Mouse (Mus musculus) forebrain, embryonic 10.5 days (tissue): Measurements from ENCODE around the gene Derl2. TPM values are rescaled to one million over a fixed set of nuclear protein-coding genes. Genes with fewer than 3 reads are reported as not detected.

Experiments used
- DNase-seq: peaks from one replicate; pipeline ENCODE4 v3.0.0-alpha.2; 2017; ENCODE audit warnings: low spot score; ENCODE audit errors: extremely low spot score
- H3K27ac ChIP-seq: fragments of 300-500 bp; sonication (generic); 2 replicates; pipeline ENCODE4 v1.5.1; 2016; ENCODE audit warnings: mild to moderate bottlenecking
- H3K27me3 ChIP-seq: fragments of 300-500 bp; sonication (generic); 2 replicates; pipeline ENCODE4 v1.6.1; 2016; ENCODE audit warnings: mild to moderate bottlenecking; ENCODE audit not compliant: poor library complexity, severe bottlenecking
- H3K36me3 ChIP-seq: fragments of 300-500 bp; sonication (generic); replicated peaks from 2 replicates; pipeline ENCODE4 v1.6.1; 2016; ENCODE audit warnings: mild to moderate bottlenecking, moderate library complexity
- H3K4me1 ChIP-seq: fragments of 300-500 bp; sonication (generic); 2 replicates; pipeline ENCODE4 v1.6.1; 2016
- H3K4me3 ChIP-seq: fragments of 300-500 bp; sonication (generic); 2 replicates; pipeline ENCODE4 v1.5.1; 2016; ENCODE audit warnings: mild to moderate bottlenecking, moderate library complexity
- H3K9me3 ChIP-seq: fragments of 300-500 bp; sonication (generic); 2 replicates; pipeline ENCODE4 v1.6.1; 2016; ENCODE audit warnings: mild to moderate bottlenecking, moderate library complexity
- WGBS: fragments of 180-500 bp; shearing (Covaris S2); methylation state at CpG from one replicate; pipeline ENCODE4 v1.1.7; 2016; 5-methylcytosine and 5-hydroxymethylcytosine counted together
- polyA plus RNA-seq: library from polyadenylated mRNA; unstranded; fragments of >200 nt; fragmentation: Nextera tagmentation; extraction: Ambion mirVana; gene quantifications from 2 replicates; pipeline ENCODE4 v1.2.1, GENCODE M21; 2016

Gene Derl2
- 32.4 and 42.5 TPM in 2 replicates for polyA plus RNA-seq

- Histone ChIP-seq H3K4me3 (peak within 1 kb of the TSS; percentile 87), H3K36me3 (peaks cover 43% of the 10 kb centered on the region), H3K4me1 (peaks cover 39% of the 10 kb centered on the region), H3K27ac (peak within 1 kb of the TSS; percentile 97), H3K9me3 (no peaks in the 10 kb centered on the region), H3K27me3 (no peaks in the 10 kb centered on the region)
- peak; percentile 98 for DNase-seq
- under 1% methylated on average over 71 of the region's 71 CpGs for WGBS
Measured at GRCm38 (mm10) chr11:71019201-71020068, at the start of gene Derl2, which contains the start of gene Mis12. TSS of gene Derl2 (minus strand) at chr11:71019841. TSS of gene Mis12 (plus strand) at chr11:71019611.

GRCm38 (mm10) chr11:71052554-71052953, 32.9 kb upstream of the Derl2 start:
- H3K27ac ChIP-seq: no peak overlapping the region
- no peaks in the 10 kb centered on the region for H3K27me3 ChIP-seq
- no peaks in the 10 kb centered on the region for H3K36me3 ChIP-seq
- H3K4me3 ChIP-seq: no peak overlapping the region
- H3K4me1 ChIP-seq: no peaks in the 10 kb centered on the region
- DNase-seq: no peak
- 7% methylated on average over 1 of the region's 1 CpGs for WGBS
- no peaks in the 10 kb centered on the region for H3K9me3 ChIP-seq

GRCm38 (mm10) chr11:71039526-71040298, 20.1 kb upstream of the Derl2 start:
- Histone ChIP-seq H3K36me3 (no peaks in the 10 kb centered on the region), H3K9me3 (peaks cover 2% of the 10 kb centered on the region; the same call in 1 of the 2 replicates), H3K4me1 (no peaks in the 10 kb centered on the region), H3K27ac (no peak overlapping the region), H3K4me3 (no peak overlapping the region), H3K27me3 (no peaks in the 10 kb centered on the region)
- 97% methylated on average over 5 of the region's 5 CpGs for WGBS
- no peak for DNase-seq

- no peaks in the 10 kb centered on the region for H3K27me3 ChIP-seq
- under 1% methylated on average over 29 of the region's 31 CpGs for WGBS
Measured at GRCm38 (mm10) chr11:71033163-71033761, 13.6 kb upstream of the Derl2 start, which contains the start of gene 6330403K07Rik. TSS of gene 6330403K07Rik (minus strand) at chr11:71033513.

GRCm38 (mm10) chr11:71032491-71033162, 13.0 kb upstream of the Derl2 start:
- peak overlapping the region; percentile 62 for H3K4me3 ChIP-seq
- peak overlapping the region; percentile 91 for H3K27ac ChIP-seq
- 4% methylated on average over 26 of the region's 26 CpGs for WGBS
- no peaks in the 10 kb centered on the region for H3K27me3 ChIP-seq
- H3K9me3 ChIP-seq: no peaks in the 10 kb centered on the region
- peak; percentile 37 for DNase-seq
- H3K4me1 ChIP-seq: peaks cover 39% of the 10 kb centered on the region
- peaks cover 25% of the 10 kb centered on the region for H3K36me3 ChIP-seq

More at GRCm38 (mm10) chr11:71033163-71033761, 13.6 kb upstream of the Derl2 start, which contains the start of gene 6330403K07Rik:
- DNase-seq: peak; percentile 86
- Histone ChIP-seq H3K4me1 (peaks cover 39% of the 10 kb centered on the region), H3K4me3 (peak within 1 kb of the TSS; percentile 62), H3K9me3 (no peaks in the 10 kb centered on the region), H3K27ac (peak within 1 kb of the TSS; percentile 91), H3K36me3 (peaks cover 19% of the 10 kb centered on the region)

- Histone ChIP-seq H3K27me3 (no peaks in the 10 kb centered on the region), H3K4me3 (peak overlapping the region; percentile 62), H3K27ac (peak overlapping the region; percentile 91), H3K36me3 (peaks cover 31% of the 10 kb centered on the region), H3K4me1 (peaks cover 39% of the 10 kb centered on the region), H3K9me3 (no peaks in the 10 kb centered on the region)
- no peak for DNase-seq
- 75% methylated on average over 7 of the region's 7 CpGs for WGBS
Measured at GRCm38 (mm10) chr11:71032070-71032469, 12.4 kb upstream of the Derl2 start.

GRCm38 (mm10) chr11:71029403-71030118, 9.9 kb upstream of the Derl2 start:
- H3K27ac ChIP-seq: no peak overlapping the region
- H3K4me1 ChIP-seq: peaks cover 39% of the 10 kb centered on the region
- H3K27me3 ChIP-seq: no peaks in the 10 kb centered on the region
- H3K9me3 ChIP-seq: no peaks in the 10 kb centered on the region
- 75% methylated on average over 3 of the region's 3 CpGs for WGBS
- no peak for DNase-seq
- peaks cover 56% of the 10 kb centered on the region for H3K36me3 ChIP-seq
- H3K4me3 ChIP-seq: no peak overlapping the region

GRCm38 (mm10) chr11:71028280-71028679, 8.6 kb upstream of the Derl2 start:
- DNase-seq: no peak
- Histone ChIP-seq H3K27me3 (no peaks in the 10 kb centered on the region), H3K27ac (no peak overlapping the region), H3K36me3 (peaks cover 69% of the 10 kb centered on the region), H3K4me1 (peaks cover 26% of the 10 kb centered on the region), H3K4me3 (no peak overlapping the region), H3K9me3 (no peaks in the 10 kb centered on the region)
- 85% methylated on average over 3 of the region's 3 CpGs for WGBS

- Histone ChIP-seq H3K27ac (peak overlapping the region; percentile 97), H3K4me1 (peaks cover 39% of the 10 kb centered on the region), H3K4me3 (peak overlapping the region; percentile 87), H3K9me3 (no peaks in the 10 kb centered on the region), H3K27me3 (no peaks in the 10 kb centered on the region), H3K36me3 (peaks cover 42% of the 10 kb centered on the region)
- WGBS: 6% methylated on average over 28 of the region's 28 CpGs
- no peak for DNase-seq
Measured at GRCm38 (mm10) chr11:71018416-71019200, 1.0 kb downstream of the Derl2 start.

GRCm38 (mm10) chr11:71017051-71017450, 2.6 kb downstream of the Derl2 start:
- Histone ChIP-seq H3K4me1 (peaks cover 39% of the 10 kb centered on the region), H3K4me3 (no peak overlapping the region), H3K9me3 (no peaks in the 10 kb centered on the region), H3K36me3 (peaks cover 42% of the 10 kb centered on the region), H3K27me3 (no peaks in the 10 kb centered on the region), H3K27ac (no peak overlapping the region)
- WGBS: 95% methylated on average over 1 of the region's 1 CpGs
- DNase-seq: no peak

- Histone ChIP-seq H3K27ac (no peak overlapping the region), H3K27me3 (no peaks in the 10 kb centered on the region), H3K4me1 (peaks cover 12% of the 10 kb centered on the region), H3K4me3 (no peak overlapping the region), H3K9me3 (no peaks in the 10 kb centered on the region), H3K36me3 (peaks cover 60% of the 10 kb centered on the region)
- WGBS: 95% methylated on average over 7 of the region's 7 CpGs
- no peak for DNase-seq
Measured at GRCm38 (mm10) chr11:71012743-71013142, 6.9 kb downstream of the Derl2 start.
